Mouse (Mus musculus) hindlimb bud, embryonic 11.5 days (tissue): ENCODE results near the gene Cep19.
"Not testable (repeated sequence)": the region's sequence is repeated elsewhere in the genome, so short reads cannot be mapped to it uniquely, and the experiment has no call there.

ENCODE experiments used
- DNase-seq: peaks from one replicate; pipeline ENCODE4 v3.0.0-alpha.2; 2012; ENCODE audit warnings: low read depth, low spot score; ENCODE audit errors: extremely low spot score

Cep19 gene

DNA sequence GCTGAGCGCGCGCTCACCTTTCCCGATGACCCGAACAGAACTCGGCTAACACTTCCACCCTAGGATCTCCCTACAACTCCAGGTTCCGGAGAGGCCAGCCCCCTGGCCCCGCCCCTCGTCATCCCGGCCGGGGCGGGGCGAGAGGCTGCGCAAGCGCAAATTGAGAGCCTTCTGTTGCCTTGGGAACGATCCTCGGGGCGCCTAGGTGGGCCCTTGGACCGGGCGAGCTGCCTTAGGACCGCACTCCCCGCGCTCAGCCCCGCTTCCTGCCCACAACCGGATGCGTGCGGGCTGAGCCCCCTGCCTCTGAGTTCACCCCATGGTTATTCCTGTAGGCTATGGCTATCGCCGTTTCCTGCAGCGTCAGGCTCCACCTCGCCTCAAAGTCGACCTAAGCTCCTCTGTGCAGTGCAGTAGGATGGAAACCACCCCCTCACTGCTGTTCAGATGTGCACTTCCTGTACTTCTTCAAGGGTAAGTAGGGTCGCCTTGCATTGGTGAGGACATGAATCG is at the start of gene Cep19, which contains the start of gene Pigx:
Gene Cep19 (plus strand): TSS at position 163 of the 513 bp plus-strand sequence.
Gene Pigx (minus strand): TSS at position 103 of the 513 bp plus-strand sequence.
- DNase-seq, result peak; percentile 83

GRCm38 (mm10) chr16:32058817-32059216 is 40.8 kb upstream of the Cep19 start:
- DNase-seq, result no peak

DNA sequence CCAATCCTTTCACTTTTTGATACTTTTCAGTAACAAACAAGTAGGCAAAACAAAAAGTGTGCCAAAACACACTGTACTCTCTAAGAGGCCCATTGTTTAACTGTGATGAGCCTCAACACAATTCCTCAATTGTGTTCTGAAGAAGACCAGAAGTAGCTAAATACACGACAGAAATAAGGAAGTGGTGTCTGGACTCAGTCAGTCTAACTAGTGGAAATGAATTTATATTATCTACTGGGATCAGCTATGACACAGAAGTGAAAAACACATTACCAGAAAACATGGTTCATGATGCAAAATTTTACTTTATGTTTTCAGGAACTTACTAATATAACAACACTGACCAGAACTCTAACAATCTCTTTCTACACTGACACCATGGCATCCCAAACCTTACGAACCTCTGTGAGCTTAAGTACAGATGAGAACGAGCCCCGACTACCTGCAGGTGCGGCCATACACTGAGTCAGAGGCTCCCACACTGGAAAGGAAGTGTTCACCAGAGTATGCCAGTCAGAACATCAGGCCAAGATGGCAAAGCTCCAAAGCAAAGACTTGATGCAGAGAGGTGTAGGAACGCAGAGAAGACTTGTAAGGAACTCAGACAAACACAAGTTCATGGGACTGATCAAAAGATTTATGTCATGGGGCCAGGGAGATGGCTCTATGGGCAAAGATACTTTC is 39.6 kb upstream of the Cep19 start:
- DNase-seq, result no peak

DNA sequence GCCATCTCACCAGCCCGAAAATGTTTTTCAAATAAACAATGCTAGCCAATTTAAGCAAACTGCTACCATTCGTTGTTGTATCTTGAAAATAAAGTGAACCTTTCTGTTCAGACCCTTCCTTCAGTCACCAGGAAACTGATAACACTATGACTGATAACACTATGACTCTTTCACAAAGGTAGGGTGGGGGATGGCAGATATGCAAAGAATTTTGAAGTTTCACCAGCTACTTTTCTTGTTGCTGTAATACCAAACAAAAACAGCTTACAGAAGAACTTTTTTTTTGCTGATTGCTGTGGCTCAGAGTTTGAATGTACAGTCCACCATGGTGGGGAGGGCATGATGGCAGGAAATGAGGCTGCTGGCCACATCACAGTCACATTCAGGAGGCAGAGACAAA is 37.4 kb upstream of the Cep19 start:
- DNase-seq, result no peak

GRCm38 (mm10) chr16:32063900-32064299 is 35.7 kb upstream of the Cep19 start:
- no peak for DNase-seq

DNA sequence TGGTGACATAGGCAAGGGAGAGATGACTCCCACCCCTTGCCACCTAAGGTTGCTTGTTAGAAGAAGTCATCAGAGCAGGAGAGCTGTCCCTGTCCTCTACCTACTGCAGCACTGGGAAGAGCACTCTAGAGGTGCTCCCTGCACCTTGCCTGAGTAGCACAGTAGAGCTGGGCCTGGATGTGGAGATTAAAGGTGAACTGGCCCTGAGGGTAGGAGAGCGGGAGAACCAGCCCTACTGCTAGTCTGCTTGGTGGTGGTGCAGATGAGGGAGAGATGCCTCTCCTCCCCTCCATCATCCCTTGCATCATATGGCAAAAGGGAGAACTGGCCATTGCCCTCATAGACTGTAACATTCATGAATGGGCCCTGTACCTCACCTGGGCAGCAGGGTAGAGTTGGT is 32.7 kb upstream of the Cep19 start:
- no peak for DNase-seq

GRCm38 (mm10) chr16:32068389-32069300 is 31.0 kb upstream of the Cep19 start:
- no peak for DNase-seq

DNA sequence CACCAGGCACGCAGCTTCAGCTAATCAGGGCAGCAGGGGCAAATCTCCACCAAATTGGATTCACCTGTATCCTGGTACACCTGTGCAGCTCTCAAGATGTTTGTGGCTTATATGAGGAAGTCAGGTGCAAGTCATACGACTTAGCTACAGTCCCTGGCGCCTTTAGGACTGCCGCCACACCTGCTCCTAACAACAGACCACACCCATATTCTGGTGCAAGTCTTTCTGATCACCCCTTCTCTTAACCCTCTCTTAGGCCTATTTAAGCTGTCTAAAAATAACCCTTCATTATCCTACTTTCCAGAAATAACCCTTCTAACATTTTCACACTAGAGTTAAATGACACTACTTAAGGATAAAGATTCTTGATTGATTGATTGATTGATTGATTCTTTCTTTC is 29.5 kb upstream of the Cep19 start:
- not testable (repeated sequence) for DNase-seq

GRCm38 (mm10) chr16:32075762-32076161 is 23.8 kb upstream of the Cep19 start:
- no peak for DNase-seq

GRCm38 (mm10) chr16:32076406-32076805 is 23.2 kb upstream of the Cep19 start:
- no peak for DNase-seq

DNA sequence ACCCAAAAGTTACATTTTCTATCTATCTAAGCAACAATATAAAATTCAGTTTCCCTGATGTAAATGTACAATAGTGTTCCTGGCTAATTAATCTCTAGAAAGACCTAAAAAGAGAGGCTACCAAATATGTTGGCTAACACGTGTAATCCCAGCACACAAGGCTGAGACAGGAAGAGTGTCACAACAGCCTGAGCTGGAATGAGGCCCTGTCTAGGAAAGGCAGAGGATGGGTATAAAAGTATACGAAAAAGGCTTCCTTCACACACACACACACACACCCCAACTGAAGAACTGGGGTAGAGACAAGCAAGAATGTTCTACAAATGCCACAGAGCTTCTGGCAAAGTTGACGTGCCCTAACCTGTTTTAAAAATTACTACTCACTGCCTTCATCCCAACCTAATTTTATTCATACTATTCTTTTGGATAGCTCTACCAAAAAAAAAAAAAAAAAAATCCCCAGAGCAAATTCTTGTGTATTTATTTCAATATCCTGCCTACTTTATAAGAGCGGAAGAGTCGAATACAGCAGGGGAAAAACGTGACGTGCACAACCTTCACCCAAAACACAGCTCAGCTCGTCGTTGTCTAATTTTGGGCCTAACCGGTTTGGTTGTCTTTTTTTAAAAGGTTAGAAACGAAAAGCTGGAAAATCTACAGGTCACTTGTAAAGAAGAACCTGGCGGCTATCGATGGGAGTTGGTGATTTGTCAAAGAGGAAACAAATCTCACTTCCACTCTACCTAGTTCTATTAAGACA is 21.8 kb upstream of the Cep19 start:
- DNase-seq, result no peak

DNA sequence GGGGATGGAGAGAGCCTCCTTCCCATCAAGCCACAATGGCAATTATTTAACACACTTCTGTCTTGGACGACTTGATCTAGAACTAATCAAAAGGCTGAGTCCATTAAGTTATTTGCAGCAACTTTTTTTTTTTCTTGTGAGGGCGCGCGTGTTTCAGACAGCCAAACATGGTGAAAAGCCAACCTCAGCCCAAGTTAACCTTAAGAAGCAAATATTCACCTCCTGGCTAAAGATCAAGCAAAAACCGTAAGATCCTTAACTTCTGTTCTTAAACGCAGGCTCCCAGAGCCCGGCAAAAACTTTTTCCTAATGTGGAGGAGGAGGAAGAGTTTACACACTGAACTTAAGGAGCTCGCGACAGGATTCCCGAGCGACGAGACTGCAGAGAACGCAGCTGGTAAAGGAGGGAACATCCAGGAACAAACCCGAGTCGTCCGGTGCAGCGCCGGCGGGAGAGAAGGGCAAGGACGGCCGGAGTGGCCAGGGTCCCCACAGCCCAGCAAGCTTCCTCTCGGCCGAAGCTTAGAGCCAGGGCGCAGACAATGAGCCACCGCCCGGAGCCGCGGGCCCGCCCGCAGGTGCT is 21.1 kb upstream of the Cep19 start:
- no peak for DNase-seq

DNA sequence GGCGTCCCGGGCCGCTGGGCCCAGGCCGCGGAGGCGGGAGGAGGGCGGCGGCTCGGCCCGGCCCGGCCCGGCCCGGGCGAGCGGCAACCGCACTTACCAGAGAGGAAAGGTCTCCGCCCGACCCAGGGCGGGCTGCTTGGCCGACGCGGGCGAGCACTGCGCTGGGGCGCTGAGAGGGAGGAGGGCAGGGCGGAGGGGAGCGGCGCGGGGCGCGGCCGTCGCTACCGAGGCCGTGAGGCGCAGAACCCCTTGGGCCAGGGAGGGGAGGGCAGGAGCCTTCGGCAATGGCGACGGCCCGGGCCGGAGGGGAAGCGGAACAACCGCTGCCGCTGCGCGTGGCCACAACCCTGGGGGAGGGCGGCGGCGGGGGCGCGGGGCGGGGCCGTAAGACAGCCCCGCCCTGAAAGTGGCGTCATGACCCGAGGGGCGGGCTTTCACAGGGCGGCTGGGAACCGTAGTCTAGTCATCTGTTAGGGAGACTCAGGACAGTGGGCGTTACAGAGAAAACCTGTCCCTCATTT is 20.5 kb upstream of the Cep19 start, which contains the start of gene Pak2:
Gene Pak2 (minus strand): TSS at position 352 of the 521 bp plus-strand sequence.
- no peak for DNase-seq

DNA sequence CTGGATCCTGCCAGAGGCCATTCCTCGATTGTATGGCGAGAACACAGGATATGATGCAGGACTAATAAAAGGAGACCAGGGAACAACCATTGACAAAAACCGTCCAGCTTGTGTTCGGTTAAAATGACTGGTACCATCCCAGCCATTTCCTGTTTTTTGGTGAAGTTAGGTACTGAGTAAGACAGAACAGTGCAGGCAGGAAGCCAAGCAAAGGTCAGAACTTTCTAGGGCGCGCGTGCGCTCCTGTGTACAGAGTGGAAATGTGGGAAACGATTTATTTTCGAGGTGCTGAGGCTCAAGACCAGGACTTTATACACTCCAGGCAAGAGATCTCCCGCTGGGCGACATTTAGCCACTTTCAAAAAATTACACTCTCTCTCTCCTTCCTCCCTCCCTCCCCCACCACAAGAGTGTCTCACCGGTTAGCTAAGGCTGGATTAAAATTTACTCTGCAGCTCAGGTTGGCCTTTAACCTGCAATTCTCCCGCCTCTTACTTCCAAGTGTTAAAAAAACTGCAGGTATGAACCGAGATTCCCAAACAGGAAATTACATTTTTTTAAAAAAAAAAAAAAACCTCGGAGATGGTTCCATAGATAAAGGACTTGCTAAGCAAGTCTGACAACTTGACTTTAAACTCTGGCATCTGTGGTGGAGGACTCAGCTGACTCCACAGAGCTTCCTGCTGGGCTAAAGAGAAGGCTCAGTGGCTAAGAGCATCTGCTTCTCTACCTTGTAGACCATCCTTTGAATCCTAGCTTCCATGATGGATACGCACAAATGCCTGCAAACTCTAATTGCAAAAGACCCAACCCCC is 11.8 kb upstream of the Cep19 start:
- DNase-seq, result no peak

- DNase-seq, result no peak
These were observed 8.1 kb upstream of the Cep19 start for GRCm38 (mm10) chr16:32091466-32091865.

- not testable (repeated sequence) for DNase-seq
These were observed 1.8 kb upstream of the Cep19 start for GRCm38 (mm10) chr16:32097757-32098156.

DNA sequence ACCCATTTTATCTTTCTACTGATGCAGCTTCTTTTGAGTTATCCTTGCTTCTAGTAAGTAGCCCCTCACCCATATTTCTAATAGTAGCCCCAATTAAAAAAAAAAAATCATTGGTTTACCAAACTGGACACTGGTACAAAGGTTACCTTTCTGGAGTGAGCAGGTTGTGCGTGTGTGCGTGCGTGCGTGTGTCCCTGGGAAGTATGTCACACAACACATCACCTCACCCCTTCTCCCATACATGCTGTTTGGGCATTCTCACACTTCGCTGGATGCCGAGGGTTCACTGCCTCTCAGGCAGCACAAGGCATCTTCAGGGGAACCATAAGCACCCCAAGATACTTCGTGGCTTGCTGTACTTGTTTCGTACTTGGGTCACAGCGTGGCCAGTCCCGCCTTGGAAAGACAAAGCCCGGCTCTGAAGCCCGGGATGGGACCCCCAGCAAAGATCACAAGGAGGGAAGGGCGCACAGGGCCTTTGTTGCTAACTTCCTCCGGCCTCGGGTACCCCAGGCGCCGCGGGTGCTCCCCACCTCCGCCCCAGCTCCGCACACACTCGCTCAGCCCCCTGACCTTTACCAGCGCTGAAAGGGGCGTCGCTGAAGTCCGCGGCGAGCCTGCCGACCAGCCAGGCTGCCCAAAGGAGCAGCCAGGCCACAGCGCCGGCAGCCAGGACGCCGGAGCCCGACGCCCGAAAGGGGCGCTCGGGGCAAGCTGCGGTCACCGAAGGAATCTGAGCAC is 533 bp upstream of the Cep19 start:
- DNase-seq, result no peak

DNA sequence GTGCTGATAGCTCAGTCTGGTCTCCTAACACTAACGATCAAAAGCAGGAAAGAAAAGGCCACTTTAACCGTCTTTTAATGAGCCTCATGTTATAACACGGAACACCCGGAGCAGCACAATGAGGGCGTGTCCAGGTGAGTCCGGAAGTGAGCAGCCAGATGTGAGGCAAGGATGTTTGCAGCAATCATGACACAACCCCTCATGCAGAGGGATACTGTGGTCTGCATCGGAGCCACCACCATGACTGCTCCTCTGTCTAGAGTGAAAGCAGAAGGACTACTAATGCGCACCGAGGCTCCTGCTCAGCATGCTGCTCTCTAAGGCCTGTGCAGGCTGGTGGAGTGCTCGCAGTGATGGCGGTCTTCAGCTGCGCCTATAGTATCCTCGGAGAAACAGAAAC is 2.7 kb downstream of the Cep19 start:
- no peak for DNase-seq

- DNase-seq, result no peak
These were observed 6.1 kb downstream of the Cep19 start for GRCm38 (mm10) chr16:32105698-32106097.
